Mouse (Mus musculus): ENCODE data around the gene Gm21304. TPM values are rescaled to one million over a fixed set of nuclear protein-coding genes. Genes with fewer than 3 reads are reported as not detected.
"Not testable (repeated sequence)": the region's sequence is repeated elsewhere in the genome, so short reads cannot be mapped to it uniquely, and the experiment has no call there.

Gm21304 gene
- not detected in 2 replicates for polyA plus RNA-seq (2015; fragmentation: Nextera tagmentation; extraction: Ambion mirVana)

DNA sequence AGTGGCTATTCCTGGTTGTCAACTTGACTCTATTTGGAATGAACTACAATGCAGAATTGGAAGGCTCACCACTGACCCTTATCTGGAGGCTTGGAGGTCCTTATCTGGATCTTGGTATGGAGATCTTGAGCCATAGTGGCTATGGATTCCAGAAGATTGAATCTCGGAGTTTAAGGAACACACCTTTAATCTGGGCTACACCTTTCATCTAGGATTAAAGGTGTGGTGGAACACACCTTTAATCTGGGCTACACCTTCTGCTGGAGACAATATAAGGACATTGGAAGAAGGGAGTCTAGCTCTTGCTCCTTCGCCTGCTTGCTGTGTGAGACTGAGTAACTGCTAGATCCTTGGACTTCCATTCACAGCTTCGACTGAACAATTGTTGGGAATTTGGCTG is at the start of gene Gm21304:
TSS of gene Gm21304 (plus strand) at position 301 of the 400 bp plus-strand sequence.
- H3K4me1 ChIP-seq (replicated peaks); H3K27ac ChIP-seq; H3K9me3 ChIP-seq; H3K36me3 ChIP-seq; H3K27me3 ChIP-seq (replicated peaks); ATAC-seq; H3K4me2 ChIP-seq (replicated peaks); H3K9ac ChIP-seq; H3K4me3 ChIP-seq (replicated peaks): not testable (repeated sequence)
- WGBS, result no CpG with 5 or more reads among the region's 3 CpGs

DNA sequence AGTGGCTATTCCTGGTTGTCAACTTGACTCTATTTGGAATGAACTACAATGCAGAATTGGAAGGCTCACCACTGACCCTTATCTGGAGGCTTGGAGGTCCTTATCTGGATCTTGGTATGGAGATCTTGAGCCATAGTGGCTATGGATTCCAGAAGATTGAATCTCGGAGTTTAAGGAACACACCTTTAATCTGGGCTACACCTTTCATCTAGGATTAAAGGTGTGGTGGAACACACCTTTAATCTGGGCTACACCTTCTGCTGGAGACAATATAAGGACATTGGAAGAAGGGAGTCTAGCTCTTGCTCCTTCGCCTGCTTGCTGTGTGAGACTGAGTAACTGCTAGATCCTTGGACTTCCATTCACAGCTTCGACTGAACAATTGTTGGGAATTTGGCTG is 25.6 kb upstream of the Gm21304 start, which contains the start of gene Gm21293:
TSS of gene Gm21293 (plus strand) at position 301 of the 400 bp plus-strand sequence.
- no CpG with 5 or more reads among the region's 3 CpGs for WGBS
- H3K27ac ChIP-seq; H3K4me2 ChIP-seq (replicated peaks); H3K4me1 ChIP-seq (replicated peaks); H3K4me3 ChIP-seq (replicated peaks); H3K9me3 ChIP-seq; H3K9ac ChIP-seq; ATAC-seq; H3K36me3 ChIP-seq; H3K27me3 ChIP-seq (replicated peaks): not testable (repeated sequence)

DNA sequence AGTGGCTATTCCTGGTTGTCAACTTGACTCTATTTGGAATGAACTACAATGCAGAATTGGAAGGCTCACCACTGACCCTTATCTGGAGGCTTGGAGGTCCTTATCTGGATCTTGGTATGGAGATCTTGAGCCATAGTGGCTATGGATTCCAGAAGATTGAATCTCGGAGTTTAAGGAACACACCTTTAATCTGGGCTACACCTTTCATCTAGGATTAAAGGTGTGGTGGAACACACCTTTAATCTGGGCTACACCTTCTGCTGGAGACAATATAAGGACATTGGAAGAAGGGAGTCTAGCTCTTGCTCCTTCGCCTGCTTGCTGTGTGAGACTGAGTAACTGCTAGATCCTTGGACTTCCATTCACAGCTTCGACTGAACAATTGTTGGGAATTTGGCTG is 17.1 kb upstream of the Gm21304 start, which contains the start of gene Gm6763:
TSS of gene Gm6763 (plus strand) at position 301 of the 400 bp plus-strand sequence.
- not testable (repeated sequence) for H3K9ac ChIP-seq; H3K4me2 ChIP-seq (replicated peaks); H3K4me1 ChIP-seq (replicated peaks); ATAC-seq; H3K36me3 ChIP-seq; H3K4me3 ChIP-seq (replicated peaks); H3K9me3 ChIP-seq; H3K27ac ChIP-seq; H3K27me3 ChIP-seq (replicated peaks)
- no CpG with 5 or more reads among the region's 3 CpGs for WGBS

DNA sequence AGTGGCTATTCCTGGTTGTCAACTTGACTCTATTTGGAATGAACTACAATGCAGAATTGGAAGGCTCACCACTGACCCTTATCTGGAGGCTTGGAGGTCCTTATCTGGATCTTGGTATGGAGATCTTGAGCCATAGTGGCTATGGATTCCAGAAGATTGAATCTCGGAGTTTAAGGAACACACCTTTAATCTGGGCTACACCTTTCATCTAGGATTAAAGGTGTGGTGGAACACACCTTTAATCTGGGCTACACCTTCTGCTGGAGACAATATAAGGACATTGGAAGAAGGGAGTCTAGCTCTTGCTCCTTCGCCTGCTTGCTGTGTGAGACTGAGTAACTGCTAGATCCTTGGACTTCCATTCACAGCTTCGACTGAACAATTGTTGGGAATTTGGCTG is 8.6 kb upstream of the Gm21304 start, which contains the start of gene Gm8764:
TSS of gene Gm8764 (plus strand) at position 301 of the 400 bp plus-strand sequence.
- H3K27me3 ChIP-seq (replicated peaks); H3K4me3 ChIP-seq (replicated peaks): not testable (repeated sequence)

DNA sequence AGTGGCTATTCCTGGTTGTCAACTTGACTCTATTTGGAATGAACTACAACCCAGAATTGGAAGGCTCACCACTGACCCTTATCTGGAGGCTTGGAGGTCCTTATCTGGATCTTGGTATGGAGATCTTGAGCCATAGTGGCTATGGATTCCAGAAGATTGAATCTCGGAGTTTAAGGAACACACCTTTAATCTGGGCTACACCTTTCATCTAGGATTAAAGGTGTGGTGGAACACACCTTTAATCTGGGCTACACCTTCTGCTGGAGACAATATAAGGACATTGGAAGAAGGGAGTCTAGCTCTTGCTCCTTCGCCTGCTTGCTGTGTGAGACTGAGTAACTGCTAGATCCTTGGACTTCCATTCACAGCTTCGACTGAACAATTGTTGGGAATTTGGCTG is 8.4 kb downstream of the Gm21304 start, which contains the start of gene Gm21312:
TSS of gene Gm21312 (plus strand) at position 301 of the 400 bp plus-strand sequence.
- H3K4me2 ChIP-seq (replicated peaks); H3K9ac ChIP-seq; H3K36me3 ChIP-seq; H3K4me1 ChIP-seq (replicated peaks); H3K4me3 ChIP-seq (replicated peaks); H3K27ac ChIP-seq; H3K9me3 ChIP-seq; H3K27me3 ChIP-seq (replicated peaks); ATAC-seq: not testable (repeated sequence)
- WGBS, result no CpG with 5 or more reads among the region's 3 CpGs

More for the DNA sequence above, 8.6 kb upstream of the Gm21304 start, which contains the start of gene Gm8764:
- not testable (repeated sequence) for H3K9me3 ChIP-seq; H3K4me1 ChIP-seq (replicated peaks); H3K9ac ChIP-seq; ATAC-seq; H3K36me3 ChIP-seq; H3K4me2 ChIP-seq (replicated peaks); H3K27ac ChIP-seq
- WGBS, result no CpG with 5 or more reads among the region's 3 CpGs

DNA sequence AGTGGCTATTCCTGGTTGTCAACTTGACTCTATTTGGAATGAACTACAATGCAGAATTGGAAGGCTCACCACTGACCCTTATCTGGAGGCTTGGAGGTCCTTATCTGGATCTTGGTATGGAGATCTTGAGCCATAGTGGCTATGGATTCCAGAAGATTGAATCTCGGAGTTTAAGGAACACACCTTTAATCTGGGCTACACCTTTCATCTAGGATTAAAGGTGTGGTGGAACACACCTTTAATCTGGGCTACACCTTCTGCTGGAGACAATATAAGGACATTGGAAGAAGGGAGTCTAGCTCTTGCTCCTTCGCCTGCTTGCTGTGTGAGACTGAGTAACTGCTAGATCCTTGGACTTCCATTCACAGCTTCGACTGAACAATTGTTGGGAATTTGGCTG is 16.9 kb downstream of the Gm21304 start, which contains the start of gene Gm20765:
TSS of gene Gm20765 (plus strand) at position 301 of the 400 bp plus-strand sequence.
- not testable (repeated sequence) for H3K9ac ChIP-seq; H3K27me3 ChIP-seq (replicated peaks); H3K4me1 ChIP-seq (replicated peaks); H3K9me3 ChIP-seq; H3K4me2 ChIP-seq (replicated peaks); ATAC-seq; H3K4me3 ChIP-seq (replicated peaks); H3K36me3 ChIP-seq; H3K27ac ChIP-seq
- no CpG with 5 or more reads among the region's 3 CpGs for WGBS

DNA sequence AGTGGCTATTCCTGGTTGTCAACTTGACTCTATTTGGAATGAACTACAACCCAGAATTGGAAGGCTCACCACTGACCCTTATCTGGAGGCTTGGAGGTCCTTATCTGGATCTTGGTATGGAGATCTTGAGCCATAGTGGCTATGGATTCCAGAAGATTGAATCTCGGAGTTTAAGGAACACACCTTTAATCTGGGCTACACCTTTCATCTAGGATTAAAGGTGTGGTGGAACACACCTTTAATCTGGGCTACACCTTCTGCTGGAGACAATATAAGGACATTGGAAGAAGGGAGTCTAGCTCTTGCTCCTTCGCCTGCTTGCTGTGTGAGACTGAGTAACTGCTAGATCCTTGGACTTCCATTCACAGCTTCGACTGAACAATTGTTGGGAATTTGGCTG is 25.4 kb downstream of the Gm21304 start, which contains the start of gene Gm4340:
TSS of gene Gm4340 (plus strand) at position 301 of the 400 bp plus-strand sequence.
- H3K9ac ChIP-seq; H3K9me3 ChIP-seq; H3K4me3 ChIP-seq (replicated peaks); H3K4me1 ChIP-seq (replicated peaks); H3K27ac ChIP-seq; H3K27me3 ChIP-seq (replicated peaks); H3K4me2 ChIP-seq (replicated peaks); ATAC-seq; H3K36me3 ChIP-seq: not testable (repeated sequence)
- WGBS, result no CpG with 5 or more reads among the region's 3 CpGs

DNA sequence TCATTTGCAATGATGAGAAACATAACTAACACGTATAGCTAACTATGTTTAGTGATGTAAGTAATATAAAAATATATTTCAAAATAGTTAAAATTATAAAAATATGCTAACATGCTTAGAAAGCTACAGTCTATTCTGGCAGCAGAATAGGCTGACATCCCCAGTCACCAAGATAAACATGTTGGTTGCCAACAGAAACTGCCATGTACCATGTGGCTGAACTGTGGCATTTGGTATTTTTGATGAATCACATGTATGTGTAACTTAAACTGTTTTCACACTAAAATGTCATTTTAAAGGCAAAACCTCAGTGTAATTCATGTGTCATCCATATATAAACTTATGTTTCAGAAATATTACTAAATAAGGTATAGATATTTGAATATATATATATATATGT is 41.3 kb downstream of the Gm21304 start:
- Histone ChIP-seq H3K9me3 (no peaks in the 10 kb centered on the region), H3K27me3 (replicated peaks) (no peaks in the 10 kb centered on the region), H3K9ac (no peak overlapping the region), H3K4me2 (replicated peaks) (no peak overlapping the region), H3K4me1 (replicated peaks) (no peaks in the 10 kb centered on the region), H3K36me3 (no peaks in the 10 kb centered on the region), H3K4me3 (replicated peaks) (no peak overlapping the region), H3K27ac (no peak overlapping the region)
- 69% methylated on average over 1 of the region's 1 CpGs for WGBS
- ATAC-seq, result no peak

DNA sequence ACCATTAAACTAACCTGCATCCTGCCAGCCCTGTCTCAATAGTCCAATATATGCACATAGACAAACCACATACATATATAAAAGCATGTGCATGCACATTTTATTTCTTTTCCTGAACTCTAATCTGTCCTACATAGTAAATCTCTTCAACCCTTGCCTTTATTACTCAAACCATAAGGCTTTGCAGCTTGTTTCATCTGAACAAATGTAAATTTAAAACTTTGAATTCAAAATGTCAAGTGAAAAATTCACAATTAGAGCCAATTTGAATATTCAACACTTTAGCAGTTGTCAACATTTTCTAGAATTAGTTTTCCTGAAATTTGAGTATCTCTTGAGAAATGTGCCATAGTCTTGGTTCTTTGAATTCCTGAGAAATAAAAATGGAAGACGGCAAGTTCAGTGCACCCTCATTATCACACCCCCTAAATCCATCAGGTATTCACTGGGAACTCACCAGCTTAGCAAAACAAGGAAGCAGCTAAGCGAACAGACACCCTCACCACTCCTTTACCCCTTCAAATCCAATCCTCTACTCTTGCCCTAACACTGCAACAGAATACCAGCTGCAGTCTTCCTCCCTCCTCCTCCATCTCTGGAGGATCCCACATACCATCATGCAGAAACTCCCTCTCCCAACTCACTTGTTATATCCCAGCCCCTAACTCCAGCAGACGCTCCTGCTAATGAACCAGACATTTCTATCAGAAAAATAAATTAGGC is 42.1 kb downstream of the Gm21304 start:
- Histone ChIP-seq H3K27me3 (replicated peaks) (no peaks in the 10 kb centered on the region), H3K9me3 (no peaks in the 10 kb centered on the region), H3K4me2 (replicated peaks) (no peak overlapping the region), H3K4me1 (replicated peaks) (no peaks in the 10 kb centered on the region), H3K4me3 (replicated peaks) (no peak overlapping the region), H3K36me3 (no peaks in the 10 kb centered on the region), H3K27ac (no peak overlapping the region), H3K9ac (no peak overlapping the region)
- WGBS, result 77% methylated on average over 3 of the region's 3 CpGs
- ATAC-seq, result no peak

DNA sequence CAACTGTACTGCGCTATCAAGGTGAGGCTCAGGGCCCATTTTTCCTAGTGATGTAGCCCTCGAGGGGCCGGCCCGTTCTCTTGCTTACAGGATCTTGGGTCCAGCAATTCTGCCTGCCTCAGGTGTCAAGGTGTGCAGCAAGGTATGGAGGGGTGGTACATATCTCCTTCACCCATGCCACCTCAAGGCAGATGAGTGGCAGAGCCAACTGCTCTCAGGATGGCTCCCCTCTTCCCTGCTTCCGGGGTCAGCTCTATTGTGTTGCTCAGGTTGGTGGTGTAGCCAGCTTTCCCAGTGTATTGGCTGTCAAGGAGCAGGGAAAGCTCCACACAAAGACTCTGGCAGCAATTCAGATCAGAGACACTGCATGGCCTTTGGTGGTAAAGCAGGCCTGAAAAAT is 46.2 kb downstream of the Gm21304 start:
- Histone ChIP-seq H3K27ac (no peak overlapping the region), H3K9me3 (no peaks in the 10 kb centered on the region), H3K27me3 (replicated peaks) (no peaks in the 10 kb centered on the region), H3K9ac (no peak overlapping the region), H3K36me3 (no peaks in the 10 kb centered on the region), H3K4me1 (replicated peaks) (no peaks in the 10 kb centered on the region), H3K4me2 (replicated peaks) (no peak overlapping the region), H3K4me3 (replicated peaks) (no peak overlapping the region)
- 92% methylated on average over 5 of the region's 5 CpGs for WGBS
- ATAC-seq, result no peak

Other genes with a start within 250 kb of the Gm21304 start
- not detected in 2 replicates for gene Gm21293, start 25.5 kb upstream of the Gm21304 start, polyA plus RNA-seq (2015; fragmentation: Nextera tagmentation; extraction: Ambion mirVana)
- gene Gm6763, start 17.0 kb upstream of the Gm21304 start, polyA plus RNA-seq (2015; fragmentation: Nextera tagmentation; extraction: Ambion mirVana), result not detected in 2 replicates
- not detected in 2 replicates for gene Gm8764, start 8.5 kb upstream of the Gm21304 start, polyA plus RNA-seq (2015; fragmentation: Nextera tagmentation; extraction: Ambion mirVana)
- gene Gm21312, start 8.5 kb downstream of the Gm21304 start, polyA plus RNA-seq (2015; fragmentation: Nextera tagmentation; extraction: Ambion mirVana), result not detected in 2 replicates
- not detected in 2 replicates for gene Gm20765, start 17.0 kb downstream of the Gm21304 start, polyA plus RNA-seq (2015; fragmentation: Nextera tagmentation; extraction: Ambion mirVana)
- not detected in 2 replicates for gene Gm4340, start 25.5 kb downstream of the Gm21304 start, polyA plus RNA-seq (2015; fragmentation: Nextera tagmentation; extraction: Ambion mirVana)